Mouse (Mus musculus): ENCODE measurements around the gene Brf1. TPM values are rescaled to one million over a fixed set of nuclear protein-coding genes. Genes with fewer than 3 reads are reported as not detected.

The Brf1 gene
- total RNA-seq, 1 experiment from 2014 or later, result 58.6 TPM

DNA sequence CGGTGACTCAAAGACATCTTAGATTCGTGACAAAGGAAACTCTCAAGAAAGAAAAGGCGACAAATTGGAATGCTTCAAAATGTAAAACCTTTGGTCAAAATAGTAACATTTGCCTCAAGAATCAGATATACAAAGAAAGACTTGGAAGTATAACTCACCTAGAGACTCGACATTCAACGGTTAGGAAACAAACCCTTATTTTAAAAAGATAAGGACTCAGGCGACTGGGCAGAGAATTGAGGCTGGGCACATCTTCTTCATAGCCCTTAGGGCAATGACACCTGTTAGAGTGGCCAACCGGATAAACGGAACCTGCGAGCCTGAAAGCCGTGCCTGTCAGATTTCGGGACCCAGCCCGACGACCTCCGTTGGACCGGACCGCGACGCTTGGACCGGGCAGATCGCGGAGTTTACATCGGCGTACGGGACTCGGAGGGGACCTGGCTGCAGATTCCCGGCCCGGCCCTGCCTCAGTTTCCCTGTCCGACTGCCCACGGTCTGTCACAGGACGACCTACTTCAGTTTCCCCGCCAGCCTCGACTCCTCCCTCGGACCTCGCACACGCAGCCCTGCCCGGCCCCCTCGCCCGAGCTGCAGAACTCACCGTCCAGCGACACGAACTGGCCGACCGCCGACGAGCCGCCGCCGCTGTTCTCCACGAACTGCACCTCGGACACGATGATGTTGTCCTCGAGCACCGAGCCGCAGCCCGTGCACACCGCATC is 773 bp downstream of the Brf1 start:
- no peak for ATAC-seq (replicated peaks in 1 of 2; ENCODE audit: insufficient read depth in 1 of 2, low FRiP score in 2 of 2, low TSS enrichment in 1 of 2, low read depth in 1 of 2, poor library complexity in 2 of 2, severe bottlenecking in 2 of 2)

DNA sequence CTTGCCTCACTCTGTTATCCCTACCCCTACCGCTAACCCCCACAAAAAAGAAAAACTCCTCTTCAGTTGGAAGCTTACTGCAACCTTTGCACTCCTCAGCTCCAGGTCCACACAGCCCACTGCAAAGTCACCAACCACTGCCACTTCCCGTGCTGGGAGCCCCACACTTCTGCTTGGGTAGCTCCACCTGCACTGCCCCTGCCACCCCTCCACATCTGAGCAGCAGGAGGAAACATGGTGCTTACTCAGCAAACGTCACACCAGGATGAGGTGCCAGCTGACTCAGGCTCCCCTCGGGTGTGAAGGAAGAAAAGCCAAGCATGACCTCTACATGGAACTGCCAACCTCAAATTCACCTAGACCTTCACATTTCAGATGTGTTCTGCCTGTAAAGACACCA is 6.4 kb downstream of the Brf1 start:
- ATAC-seq (replicated peaks in 1 of 2; ENCODE audit: insufficient read depth in 1 of 2, low FRiP score in 2 of 2, low TSS enrichment in 1 of 2, low read depth in 1 of 2, poor library complexity in 2 of 2, severe bottlenecking in 2 of 2), result peak; percentile 95 to 99

DNA sequence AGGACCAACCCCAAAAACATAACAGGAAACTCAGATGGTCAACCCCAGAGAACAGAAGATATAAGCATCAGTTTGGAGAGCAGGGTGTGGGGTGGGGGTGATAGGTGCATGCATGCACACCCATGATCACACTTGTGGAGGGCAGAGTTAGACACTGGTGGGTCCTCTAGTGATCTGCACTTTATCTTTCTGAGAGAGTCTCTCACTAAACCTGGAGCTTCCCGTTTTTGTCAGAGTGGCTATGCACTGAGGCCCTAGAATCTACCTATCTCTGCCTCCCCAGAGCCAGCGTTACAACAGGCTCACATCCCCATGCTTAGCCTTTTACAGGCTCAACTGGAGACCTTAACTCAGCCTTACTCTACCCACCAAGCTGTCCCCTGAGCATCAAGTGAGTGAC is 9.1 kb downstream of the Brf1 start:
- no peak for ATAC-seq (replicated peaks in 1 of 2; ENCODE audit: insufficient read depth in 1 of 2, low FRiP score in 2 of 2, low TSS enrichment in 1 of 2, low read depth in 1 of 2, poor library complexity in 2 of 2, severe bottlenecking in 2 of 2)

DNA sequence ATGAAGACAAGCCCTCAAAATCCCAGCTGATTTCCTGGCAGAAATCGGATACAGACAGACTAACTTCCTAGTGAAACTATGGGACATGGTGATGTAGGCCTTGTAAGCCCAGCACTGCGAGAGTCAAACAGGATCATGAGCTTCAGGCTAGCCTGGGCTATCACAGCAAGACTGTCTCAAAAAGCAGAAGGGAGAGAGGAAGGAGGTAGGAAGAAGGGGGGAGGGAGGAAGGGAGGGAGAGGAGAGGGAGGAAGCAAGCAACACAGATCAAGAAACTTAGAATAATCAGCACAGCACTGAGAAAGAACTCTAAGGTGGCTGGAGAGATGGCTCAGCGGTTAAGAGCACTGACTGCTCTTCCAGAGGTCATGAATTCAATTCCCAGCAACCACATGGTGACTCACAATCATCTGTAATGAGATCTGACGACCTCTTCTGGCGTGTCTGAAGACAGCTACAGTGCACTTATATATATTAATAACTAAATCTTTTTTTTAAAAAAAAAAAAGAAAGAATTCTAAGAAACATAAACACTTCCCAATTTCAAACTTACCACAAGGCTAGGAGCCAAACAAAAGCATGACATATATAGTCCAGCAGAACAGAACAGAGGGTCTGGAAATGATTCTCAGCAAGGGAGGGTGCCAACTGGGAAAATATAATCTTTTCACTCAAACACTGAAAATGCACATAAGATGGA is 9.6 kb downstream of the Brf1 start:
- ATAC-seq (replicated peaks in 1 of 2; ENCODE audit: insufficient read depth in 1 of 2, low FRiP score in 2 of 2, low TSS enrichment in 1 of 2, low read depth in 1 of 2, poor library complexity in 2 of 2, severe bottlenecking in 2 of 2), result no peak

DNA sequence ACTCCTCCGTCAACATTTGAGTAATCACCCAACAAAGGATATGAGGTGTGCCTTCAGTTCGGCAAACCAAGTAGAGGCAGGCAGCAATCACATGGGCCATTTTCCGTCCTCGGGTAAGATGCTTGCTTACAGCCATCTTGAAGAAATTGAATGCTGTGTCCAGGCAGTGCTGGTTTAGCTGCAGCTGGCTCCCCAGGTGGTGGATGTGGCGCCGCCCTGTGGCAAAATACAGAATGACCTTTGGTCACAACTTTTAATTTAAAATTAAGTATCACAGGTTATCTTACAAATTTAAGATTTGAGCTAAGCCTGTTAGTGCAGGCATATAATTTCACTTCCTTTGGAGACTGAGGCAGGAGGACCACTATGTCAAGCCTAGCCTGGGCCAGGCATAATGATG is 12.6 kb downstream of the Brf1 start:
- peak in 1 of 2 experiments; percentile 49; a peak in 2 of 4 replicates for ATAC-seq (replicated peaks in 1 of 2; ENCODE audit: insufficient read depth in 1 of 2, low FRiP score in 2 of 2, low TSS enrichment in 1 of 2, low read depth in 1 of 2, poor library complexity in 2 of 2, severe bottlenecking in 2 of 2)

DNA sequence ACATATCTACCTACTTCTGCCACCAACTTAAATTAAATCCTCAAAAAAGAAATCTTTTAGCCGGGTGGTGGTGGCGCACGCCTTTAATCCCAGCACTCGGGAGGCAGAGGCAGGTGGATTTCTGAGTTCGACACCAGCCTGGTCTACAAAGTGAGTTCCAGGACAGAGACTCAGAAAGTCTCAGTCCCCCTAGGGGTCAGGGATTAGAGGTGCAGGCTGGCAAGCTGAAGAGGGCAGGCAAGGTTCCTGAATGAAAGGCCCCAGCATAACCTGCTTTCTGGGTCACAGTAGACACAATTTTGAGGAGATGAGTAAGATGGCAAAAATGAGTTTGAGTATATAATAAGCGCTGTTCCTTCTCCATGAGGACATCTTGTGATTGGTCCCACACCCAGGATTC is 15.2 kb downstream of the Brf1 start:
- ATAC-seq (replicated peaks in 1 of 2; ENCODE audit: insufficient read depth in 1 of 2, low FRiP score in 2 of 2, low TSS enrichment in 1 of 2, low read depth in 1 of 2, poor library complexity in 2 of 2, severe bottlenecking in 2 of 2), result peak; percentile 41 to 56; a peak in 2 of 4 replicates

DNA sequence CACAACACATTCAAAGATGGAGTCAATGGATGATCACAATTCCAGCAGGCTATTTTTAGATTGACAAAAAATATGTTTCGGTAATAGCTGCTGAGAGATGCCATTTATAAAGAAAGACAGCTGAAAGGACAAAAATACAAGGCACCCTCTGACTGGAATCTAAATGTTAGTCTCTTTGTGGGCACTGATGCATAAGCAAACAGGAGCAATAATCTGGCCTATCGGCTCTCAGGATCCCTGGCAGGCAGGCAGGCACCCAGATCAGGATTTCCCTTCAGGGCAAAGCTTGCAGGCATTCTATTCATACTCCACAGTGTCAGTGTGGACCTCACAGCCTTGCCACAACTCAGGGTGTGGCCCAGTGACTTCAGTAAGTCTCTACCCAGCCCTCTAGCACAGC is 18.5 kb downstream of the Brf1 start:
- no peak for ATAC-seq (replicated peaks in 1 of 2; ENCODE audit: insufficient read depth in 1 of 2, low FRiP score in 2 of 2, low TSS enrichment in 1 of 2, low read depth in 1 of 2, poor library complexity in 2 of 2, severe bottlenecking in 2 of 2)

DNA sequence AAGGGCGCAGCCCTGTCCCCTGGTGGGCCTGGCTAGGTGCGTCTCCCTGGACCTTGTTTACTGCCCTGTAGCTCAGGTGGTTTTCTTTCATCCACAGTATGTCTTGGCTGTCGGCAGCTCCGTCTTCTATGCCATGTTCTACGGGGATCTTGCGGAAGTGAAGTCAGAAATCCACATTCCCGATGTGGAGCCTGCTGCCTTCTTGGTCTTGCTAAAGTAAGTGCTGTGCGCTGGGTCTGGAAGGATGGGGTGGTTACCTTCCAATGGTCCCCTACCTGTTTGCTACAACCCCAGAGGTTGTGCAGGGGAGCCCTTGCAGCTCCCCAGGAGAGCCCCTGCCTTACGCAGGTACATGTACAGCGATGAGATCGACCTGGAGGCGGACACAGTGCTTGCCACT is 23.3 kb downstream of the Brf1 start:
- ATAC-seq (replicated peaks in 1 of 2; ENCODE audit: insufficient read depth in 1 of 2, low FRiP score in 2 of 2, low TSS enrichment in 1 of 2, low read depth in 1 of 2, poor library complexity in 2 of 2, severe bottlenecking in 2 of 2), result no peak

DNA sequence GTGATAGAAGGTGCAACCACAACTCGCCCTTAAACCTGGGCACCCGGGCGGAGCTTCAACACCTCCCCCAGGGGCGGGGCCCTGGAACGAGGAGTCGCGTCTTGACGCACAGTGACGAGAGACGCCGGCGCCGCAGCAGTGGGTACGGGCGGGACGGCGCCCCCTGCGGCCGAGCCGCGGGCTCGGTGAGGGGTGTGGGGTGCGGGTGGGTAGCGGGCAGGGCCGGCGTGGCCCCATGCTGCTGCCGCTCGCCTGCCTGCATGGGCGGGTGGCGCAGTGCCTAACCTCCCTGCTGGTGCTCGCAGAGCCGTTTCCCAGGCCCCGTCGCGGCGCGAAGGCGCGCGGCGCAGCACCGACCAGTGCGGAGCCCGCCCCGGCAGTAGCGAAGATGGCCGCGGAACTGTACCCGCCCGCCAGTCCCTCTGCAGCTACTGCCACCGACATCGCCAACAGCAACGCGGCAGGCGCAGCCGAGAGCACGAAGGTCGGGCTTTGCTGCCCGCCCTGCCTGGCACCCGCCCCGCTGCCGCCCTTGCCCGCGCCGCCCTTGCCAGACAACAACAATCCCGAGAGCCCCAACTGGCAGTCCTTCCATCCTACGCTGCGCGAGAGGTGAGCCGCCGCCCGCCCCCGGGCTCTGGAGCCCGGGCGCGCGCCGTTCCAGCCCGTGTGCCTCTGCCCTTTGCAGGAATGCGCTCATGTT is 24.0 kb downstream of the Brf1 start, which contains the start of gene Btbd6:
Gene Btbd6, plus strand, starts transcription at position 112 of the 703 bp plus-strand sequence.
- ATAC-seq (replicated peaks in 1 of 2; ENCODE audit: insufficient read depth in 1 of 2, low FRiP score in 2 of 2, low TSS enrichment in 1 of 2, low read depth in 1 of 2, poor library complexity in 2 of 2, severe bottlenecking in 2 of 2), result peak; percentile 82 to 89

DNA sequence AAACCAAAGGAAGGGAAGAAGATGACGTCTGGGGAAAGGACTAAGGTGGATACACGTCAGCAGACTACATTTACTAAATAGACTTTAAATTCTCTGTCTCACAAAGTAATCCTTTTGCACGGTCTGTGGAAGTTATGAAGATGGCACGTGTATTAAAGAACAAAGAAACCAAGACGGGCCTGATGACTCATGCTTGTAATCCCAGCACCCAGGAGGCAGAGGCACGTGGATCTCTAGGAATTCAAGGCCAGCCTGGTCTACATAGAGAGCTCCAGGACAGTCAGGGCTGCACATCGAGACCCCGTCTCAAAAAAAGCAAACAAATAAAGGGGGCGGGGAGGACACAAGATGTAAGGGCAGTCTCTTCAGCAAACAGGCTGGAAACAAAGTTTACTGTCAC is 25.8 kb downstream of the Brf1 start:
- no peak for ATAC-seq (replicated peaks in 1 of 2; ENCODE audit: insufficient read depth in 1 of 2, low FRiP score in 2 of 2, low TSS enrichment in 1 of 2, low read depth in 1 of 2, poor library complexity in 2 of 2, severe bottlenecking in 2 of 2)

DNA sequence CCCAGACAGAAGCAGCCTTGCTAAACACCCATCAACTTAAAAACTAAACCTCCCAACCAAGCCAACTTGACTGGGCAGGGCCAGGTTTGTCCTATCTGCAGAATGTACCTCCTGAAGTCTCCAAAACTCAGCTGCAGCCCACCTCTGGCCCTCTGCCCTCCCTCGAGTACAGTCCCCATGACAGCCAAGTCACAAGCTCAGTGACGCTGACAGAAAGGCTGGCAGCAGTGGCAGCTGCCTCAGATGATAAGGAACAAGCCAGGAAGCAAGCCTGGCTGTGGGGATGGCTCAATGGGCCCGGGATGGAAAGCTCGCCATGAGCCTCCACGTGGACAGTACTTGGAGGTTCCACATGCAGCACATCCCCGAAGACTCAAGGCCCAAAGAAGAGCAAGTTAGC is 30.9 kb downstream of the Brf1 start:
- ATAC-seq (replicated peaks in 1 of 2; ENCODE audit: insufficient read depth in 1 of 2, low FRiP score in 2 of 2, low TSS enrichment in 1 of 2, low read depth in 1 of 2, poor library complexity in 2 of 2, severe bottlenecking in 2 of 2), result no peak

DNA sequence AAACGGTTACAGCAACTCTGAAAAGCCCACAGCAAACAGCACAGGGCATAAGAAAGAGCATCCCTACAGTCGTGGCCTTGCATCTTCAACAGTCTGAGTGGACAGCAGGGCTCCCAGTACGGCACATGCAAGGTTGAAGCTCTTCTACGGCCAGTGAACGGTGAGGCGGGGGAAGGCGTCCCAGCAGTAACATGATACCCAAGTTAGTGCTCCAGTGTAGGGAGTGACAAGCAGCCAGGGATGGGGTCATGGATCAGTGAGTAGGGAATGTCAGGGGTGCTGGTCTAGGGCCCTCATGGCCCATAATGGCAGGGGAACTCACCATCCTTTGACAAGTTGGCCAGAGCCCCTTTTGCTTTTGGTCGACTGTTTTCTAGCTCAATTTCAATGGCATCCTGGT is 31.6 kb downstream of the Brf1 start:
- ATAC-seq (replicated peaks in 1 of 2; ENCODE audit: insufficient read depth in 1 of 2, low FRiP score in 2 of 2, low TSS enrichment in 1 of 2, low read depth in 1 of 2, poor library complexity in 2 of 2, severe bottlenecking in 2 of 2), result no peak

DNA sequence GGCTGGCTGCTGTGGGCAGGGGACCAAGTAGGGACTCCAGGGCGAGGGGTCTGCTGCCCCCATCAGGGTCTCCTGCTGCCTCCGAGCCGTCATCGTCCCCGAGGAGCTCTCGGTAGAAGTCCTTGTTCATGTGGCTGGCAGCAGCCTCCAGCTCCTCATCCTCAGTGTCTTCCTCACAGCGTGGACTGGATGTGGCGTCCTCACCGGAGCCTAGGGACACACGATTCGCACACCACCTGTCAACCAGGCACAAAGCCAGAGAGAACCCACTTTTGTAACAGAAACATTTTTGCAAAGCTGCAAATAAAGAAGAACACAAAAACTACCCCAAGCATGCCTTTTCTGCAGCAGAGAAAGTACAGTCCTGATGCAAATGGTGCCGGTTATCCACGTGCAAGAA is 34.7 kb downstream of the Brf1 start:
- no peak for ATAC-seq (replicated peaks in 1 of 2; ENCODE audit: insufficient read depth in 1 of 2, low FRiP score in 2 of 2, low TSS enrichment in 1 of 2, low read depth in 1 of 2, poor library complexity in 2 of 2, severe bottlenecking in 2 of 2)

DNA sequence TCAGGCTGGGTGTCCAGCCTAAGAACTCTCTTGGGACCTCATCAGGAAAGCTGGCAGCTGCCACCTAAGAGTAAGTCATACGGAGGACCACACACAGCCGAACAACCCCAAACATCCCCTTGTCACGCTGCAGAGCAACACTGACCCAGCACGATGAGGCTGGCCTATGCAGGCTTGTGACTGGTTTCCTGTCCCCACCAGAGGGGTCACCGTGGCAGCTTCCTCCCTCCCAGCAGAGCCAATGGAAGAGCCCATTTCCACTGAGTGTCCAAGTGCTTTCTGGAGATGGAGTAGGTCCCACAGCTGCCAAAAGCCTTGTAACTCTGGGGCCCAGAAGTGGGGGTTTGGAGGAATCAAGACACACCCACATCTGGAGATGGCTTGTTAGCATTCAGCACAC is 38.6 kb downstream of the Brf1 start:
- no peak for ATAC-seq (replicated peaks in 1 of 2; ENCODE audit: insufficient read depth in 1 of 2, low FRiP score in 2 of 2, low TSS enrichment in 1 of 2, low read depth in 1 of 2, poor library complexity in 2 of 2, severe bottlenecking in 2 of 2)

DNA sequence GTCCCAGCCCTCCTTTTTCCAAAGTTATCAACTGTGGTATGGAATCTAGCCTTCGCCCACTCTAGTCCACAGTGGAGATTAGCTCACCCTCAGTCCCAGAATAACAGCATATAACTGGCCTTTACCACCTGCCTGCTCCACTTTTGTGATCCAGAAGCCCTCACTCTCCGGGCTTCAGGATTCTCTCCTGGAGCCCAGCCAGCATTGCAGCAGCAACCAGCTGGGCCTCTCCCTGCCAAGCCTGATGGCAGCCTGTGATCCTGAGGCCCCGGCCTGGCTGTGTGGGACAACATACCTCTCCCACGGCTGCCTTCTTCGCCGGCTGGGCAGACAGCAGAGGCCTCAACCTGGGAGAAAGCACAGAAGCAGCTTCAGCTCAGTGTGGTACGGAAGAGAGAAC is 39.1 kb downstream of the Brf1 start:
- ATAC-seq (replicated peaks in 1 of 2; ENCODE audit: insufficient read depth in 1 of 2, low FRiP score in 2 of 2, low TSS enrichment in 1 of 2, low read depth in 1 of 2, poor library complexity in 2 of 2, severe bottlenecking in 2 of 2), result no peak

DNA sequence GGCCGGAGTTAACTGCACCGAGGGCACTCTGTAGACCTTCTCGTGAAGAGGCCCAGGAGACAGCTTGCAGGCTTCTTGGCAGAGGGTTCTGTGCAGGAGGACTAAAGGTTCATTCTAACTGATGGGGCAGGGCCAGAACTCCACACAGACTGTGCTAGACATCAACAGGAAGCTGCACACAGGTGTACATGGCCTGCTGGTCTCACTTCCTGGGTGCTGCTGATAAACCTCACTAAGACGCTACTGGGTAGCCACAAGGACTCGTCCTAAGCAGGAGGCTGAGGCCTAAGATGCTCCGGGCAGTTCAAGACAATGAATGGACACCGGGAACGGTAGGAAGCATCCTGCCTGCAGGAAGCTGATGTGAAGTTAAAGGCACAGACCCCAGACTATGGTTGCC is 41.1 kb downstream of the Brf1 start:
- ATAC-seq (replicated peaks in 1 of 2; ENCODE audit: insufficient read depth in 1 of 2, low FRiP score in 2 of 2, low TSS enrichment in 1 of 2, low read depth in 1 of 2, poor library complexity in 2 of 2, severe bottlenecking in 2 of 2), result no peak

DNA sequence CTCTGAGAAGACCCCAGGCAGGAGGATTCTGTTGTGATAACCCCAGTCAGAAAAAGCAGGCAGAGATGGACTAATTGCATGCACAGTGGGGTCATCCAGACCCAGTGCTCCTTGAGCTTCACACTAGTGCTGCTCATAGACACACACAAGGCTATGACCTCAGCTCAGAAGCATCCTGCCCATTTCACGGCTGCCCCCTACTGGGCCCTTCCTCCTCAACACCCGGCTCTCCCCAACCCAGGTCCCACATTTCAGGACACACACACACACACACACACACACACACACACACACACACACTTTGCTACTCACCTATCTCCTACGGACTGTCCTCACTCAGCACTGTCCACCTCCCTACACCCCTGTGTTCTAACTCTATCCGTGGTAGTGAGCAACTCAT is 42.2 kb downstream of the Brf1 start:
- no peak for ATAC-seq (replicated peaks in 1 of 2; ENCODE audit: insufficient read depth in 1 of 2, low FRiP score in 2 of 2, low TSS enrichment in 1 of 2, low read depth in 1 of 2, poor library complexity in 2 of 2, severe bottlenecking in 2 of 2)

DNA sequence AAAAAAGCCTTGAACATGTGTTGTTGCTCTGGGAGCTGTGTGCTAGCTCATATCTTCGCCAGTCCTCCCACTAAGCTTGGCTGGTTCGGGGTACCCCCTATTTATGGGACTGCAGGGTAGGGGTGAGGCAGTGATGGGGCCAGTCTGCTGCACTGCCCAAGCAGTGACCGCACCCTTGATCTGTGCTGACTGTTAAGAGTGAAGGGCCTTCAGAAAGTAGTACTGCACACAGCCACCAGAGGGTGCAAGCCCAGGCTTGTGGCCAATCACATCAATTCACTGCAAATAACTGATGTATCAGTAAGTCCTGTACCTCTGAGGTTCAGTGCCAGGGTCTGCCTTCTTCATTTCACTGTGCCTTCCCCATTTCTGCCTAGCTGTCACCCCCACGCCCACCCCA is 44.7 kb downstream of the Brf1 start:
- ATAC-seq (replicated peaks in 1 of 2; ENCODE audit: insufficient read depth in 1 of 2, low FRiP score in 2 of 2, low TSS enrichment in 1 of 2, low read depth in 1 of 2, poor library complexity in 2 of 2, severe bottlenecking in 2 of 2), result peak; percentile 62; a peak in 3 of 4 replicates

All from hematopoietic stem cell, adult 5-6 weeks (primary cell).